Mouse (Mus musculus) forebrain, embryonic 10.5 days (tissue): ENCODE measurements around the gene 4933417A18Rik. TPM values are rescaled to one million over a fixed set of nuclear protein-coding genes. Genes with fewer than 3 reads are reported as not detected.
A peak's percentile ranks its signal among the peaks of the same experiment; 100 is the strongest.
"Not testable (repeated sequence)": the region's sequence is repeated elsewhere in the genome, so short reads cannot be mapped to it uniquely, and the experiment has no call there.

Experiments
- DNase-seq: peaks from one replicate; pipeline ENCODE4 v3.0.0-alpha.2; 2017; ENCODE audit warnings: low spot score; ENCODE audit errors: extremely low spot score
- H3K27ac ChIP-seq: fragments of 300-500 bp; sonication (generic); 2 replicates; pipeline ENCODE4 v1.5.1; 2016; ENCODE audit warnings: mild to moderate bottlenecking
- H3K27me3 ChIP-seq: fragments of 300-500 bp; sonication (generic); 2 replicates; pipeline ENCODE4 v1.6.1; 2016; ENCODE audit warnings: mild to moderate bottlenecking; ENCODE audit not compliant: poor library complexity, severe bottlenecking
- H3K36me3 ChIP-seq: fragments of 300-500 bp; sonication (generic); replicated peaks from 2 replicates; pipeline ENCODE4 v1.6.1; 2016; ENCODE audit warnings: mild to moderate bottlenecking, moderate library complexity
- H3K4me1 ChIP-seq: fragments of 300-500 bp; sonication (generic); 2 replicates; pipeline ENCODE4 v1.6.1; 2016
- H3K4me3 ChIP-seq: fragments of 300-500 bp; sonication (generic); 2 replicates; pipeline ENCODE4 v1.5.1; 2016; ENCODE audit warnings: mild to moderate bottlenecking, moderate library complexity
- H3K9me3 ChIP-seq: fragments of 300-500 bp; sonication (generic); 2 replicates; pipeline ENCODE4 v1.6.1; 2016; ENCODE audit warnings: mild to moderate bottlenecking, moderate library complexity
- WGBS: fragments of 180-500 bp; shearing (Covaris S2); methylation state at CpG from one replicate; pipeline ENCODE4 v1.1.7; 2016; 5-methylcytosine and 5-hydroxymethylcytosine counted together
- polyA plus RNA-seq: library from polyadenylated mRNA; unstranded; fragments of >200 nt; fragmentation: Nextera tagmentation; extraction: Ambion mirVana; gene quantifications from 2 replicates; pipeline ENCODE4 v1.2.1, GENCODE M21; 2016

4933417A18Rik gene
- not detected in 2 replicates for polyA plus RNA-seq

DNA sequence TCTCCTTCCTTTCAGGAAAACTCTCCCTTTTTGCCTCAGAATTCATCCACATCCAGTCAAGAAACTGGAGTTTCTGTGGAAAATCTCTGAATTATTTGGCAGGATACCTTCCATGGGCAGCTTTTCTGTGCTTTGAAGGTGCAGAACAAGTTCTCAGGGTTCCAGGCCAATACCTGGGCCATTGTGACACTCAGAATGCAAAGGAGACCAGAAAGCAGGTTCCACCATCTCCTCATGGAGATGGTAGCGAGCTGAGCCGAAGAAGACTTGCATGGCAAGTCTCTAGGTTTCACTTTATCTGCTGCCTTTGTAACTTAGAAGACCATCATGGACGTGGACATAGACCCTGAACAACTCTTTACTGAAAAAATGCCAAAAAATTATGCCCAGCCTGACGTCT lies at the start of gene 4933417A18Rik, which contains the start of gene Fam217a:
Gene 4933417A18Rik, plus strand, starts transcription at position 200 of the 400 bp plus-strand sequence.
Gene Fam217a, minus strand, starts transcription at position 101 of the 400 bp plus-strand sequence.
- no peaks in the 10 kb centered on the region for H3K36me3 ChIP-seq
- H3K27ac ChIP-seq, result no peak within 1 kb of the TSS
- H3K27me3 ChIP-seq, result no peaks in the 10 kb centered on the region
- 83% methylated on average over 4 of the region's 4 CpGs for WGBS
- H3K9me3 ChIP-seq, result no peaks in the 10 kb centered on the region
- H3K4me3 ChIP-seq, result no peak within 1 kb of the TSS
- no peak for DNase-seq
- no peaks in the 10 kb centered on the region for H3K4me1 ChIP-seq

DNA sequence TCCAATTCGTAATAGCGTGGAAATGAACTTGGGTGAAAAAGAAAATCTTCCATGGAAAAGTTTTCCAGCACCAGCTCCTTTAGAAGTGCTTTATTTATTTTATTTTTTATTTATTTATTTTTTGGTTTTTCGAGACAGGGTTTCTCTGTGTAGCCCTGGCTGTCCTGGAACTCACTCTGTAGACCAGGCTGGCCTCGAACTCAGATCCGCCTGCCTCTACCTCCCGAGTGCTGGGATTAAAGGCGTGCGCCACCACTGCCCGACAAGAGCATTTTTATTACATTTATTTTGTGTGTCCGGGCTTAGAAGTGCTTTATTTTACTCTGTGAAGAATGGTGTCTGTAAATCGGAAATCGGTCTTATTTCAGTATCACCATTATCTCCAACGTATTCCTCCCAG lies 49.5 kb upstream of the 4933417A18Rik start:
- Histone ChIP-seq H3K4me3 (peak overlapping the region; percentile 97), H3K27ac (peak overlapping the region; percentile 99), H3K4me1 (peaks cover 30% of the 10 kb centered on the region)
- H3K9me3 ChIP-seq, DNase-seq, H3K36me3 ChIP-seq, H3K27me3 ChIP-seq: not testable (repeated sequence)
- WGBS, result 26% methylated on average over 13 of the region's 13 CpGs

DNA sequence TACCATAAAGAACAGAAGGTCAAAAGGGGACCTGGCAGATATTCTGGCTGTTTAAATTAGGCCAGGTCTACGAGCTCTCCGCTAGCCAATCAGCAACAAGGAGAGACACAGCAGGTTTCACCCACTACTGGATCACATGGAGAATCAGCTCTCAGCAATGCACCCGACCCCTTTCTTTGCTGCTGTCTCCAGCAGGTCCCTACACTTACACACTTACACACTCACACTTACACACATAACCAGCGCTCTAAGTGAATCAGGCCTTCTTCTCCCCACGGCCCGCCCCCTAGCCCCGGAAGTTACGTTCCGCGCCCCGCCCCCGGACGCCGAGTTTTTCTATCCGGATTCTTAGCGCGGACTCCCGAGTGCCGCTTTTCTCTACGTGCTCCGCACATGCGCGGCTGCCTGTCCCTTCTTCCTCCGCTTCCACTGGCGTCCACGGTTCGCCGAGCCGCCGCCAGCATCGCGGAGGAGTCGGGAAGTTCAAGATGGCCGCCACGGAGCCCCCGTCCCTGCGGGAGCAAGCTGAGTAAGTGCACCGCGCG lies 49.0 kb upstream of the 4933417A18Rik start, which contains the start of gene Prpf4b:
Gene Prpf4b, plus strand, starts transcription at position 137 of the 545 bp plus-strand sequence.
- peak within 1 kb of the TSS; percentile 99 for H3K27ac ChIP-seq
- WGBS, result 1% methylated on average over 40 of the region's 40 CpGs
- no peaks in the 10 kb centered on the region for H3K9me3 ChIP-seq
- H3K36me3 ChIP-seq, result peaks cover 11% of the 10 kb centered on the region
- peaks cover 30% of the 10 kb centered on the region for H3K4me1 ChIP-seq
- no peaks in the 10 kb centered on the region for H3K27me3 ChIP-seq
- H3K4me3 ChIP-seq, result peak within 1 kb of the TSS; percentile 97
- DNase-seq, result peak; percentile 92

DNA sequence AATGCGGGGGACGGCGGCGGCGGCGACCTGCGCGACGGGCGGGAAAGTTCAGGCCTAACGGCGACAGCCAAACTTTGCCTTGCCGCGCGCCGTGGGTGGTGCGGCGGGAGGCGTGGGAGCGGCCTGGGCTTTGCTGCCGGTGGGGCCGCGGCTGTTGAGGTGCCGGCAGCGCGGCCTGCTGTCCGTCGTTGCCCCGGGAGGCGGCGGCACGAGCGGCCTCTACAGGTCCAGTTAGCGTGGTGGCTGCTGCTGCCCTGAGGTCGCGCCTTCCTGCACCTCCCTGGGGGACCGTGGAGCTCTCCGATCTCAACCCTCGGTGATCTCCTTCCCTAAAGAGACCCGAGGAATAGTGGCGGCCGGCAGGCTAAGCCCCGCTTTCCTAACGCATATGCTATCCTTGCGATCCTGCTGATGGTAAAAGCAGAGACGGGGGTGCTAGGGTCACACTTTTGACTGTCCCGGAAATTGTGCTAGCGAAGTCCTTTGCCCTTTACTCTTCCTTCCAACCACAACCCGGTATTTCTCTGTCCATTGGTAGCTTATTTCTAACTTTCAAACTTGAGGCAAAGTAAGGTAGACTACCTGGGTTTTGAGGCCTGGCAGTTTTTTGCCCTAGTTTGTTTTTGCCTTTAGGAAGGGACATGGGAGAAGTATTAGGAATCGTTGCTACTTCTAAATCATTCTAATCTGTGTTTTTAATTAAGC lies 48.3 kb upstream of the 4933417A18Rik start:
- Histone ChIP-seq H3K4me1 (peaks cover 30% of the 10 kb centered on the region), H3K27me3 (no peaks in the 10 kb centered on the region), H3K9me3 (no peaks in the 10 kb centered on the region), H3K36me3 (peaks cover 14% of the 10 kb centered on the region), H3K27ac (peak overlapping the region; percentile 99), H3K4me3 (peak overlapping the region; percentile 97)
- WGBS, result under 1% methylated on average over 50 of the region's 50 CpGs
- no peak for DNase-seq

DNA sequence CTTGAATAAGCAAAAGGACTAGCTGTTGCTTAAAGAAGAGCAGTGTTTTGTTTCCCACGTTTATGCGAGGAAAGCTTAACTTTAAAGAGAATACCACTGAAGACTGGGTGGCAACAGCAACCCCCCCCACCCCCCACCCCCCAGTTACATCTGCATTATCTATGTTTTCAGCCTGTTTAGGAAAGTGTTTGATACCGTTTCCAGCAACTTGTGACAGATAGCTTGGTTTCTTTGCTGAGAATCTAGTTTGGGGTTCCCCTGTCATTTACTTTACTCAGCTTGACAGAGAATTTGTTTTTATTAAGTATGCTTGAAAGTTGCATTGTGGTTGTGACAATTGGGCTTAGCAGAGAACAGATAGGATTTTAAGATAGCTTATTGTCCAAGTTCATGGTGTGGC lies 47.7 kb upstream of the 4933417A18Rik start:
- H3K4me3 ChIP-seq, result peak overlapping the region; percentile 97
- H3K27ac ChIP-seq, result peak overlapping the region; percentile 99; the same call in 1 of the 2 replicates
- H3K36me3 ChIP-seq, result peaks cover 20% of the 10 kb centered on the region
- 20% methylated on average over 3 of the region's 3 CpGs for WGBS
- no peaks in the 10 kb centered on the region for H3K27me3 ChIP-seq
- DNase-seq, result no peak
- no peaks in the 10 kb centered on the region for H3K9me3 ChIP-seq
- peaks cover 30% of the 10 kb centered on the region for H3K4me1 ChIP-seq

DNA sequence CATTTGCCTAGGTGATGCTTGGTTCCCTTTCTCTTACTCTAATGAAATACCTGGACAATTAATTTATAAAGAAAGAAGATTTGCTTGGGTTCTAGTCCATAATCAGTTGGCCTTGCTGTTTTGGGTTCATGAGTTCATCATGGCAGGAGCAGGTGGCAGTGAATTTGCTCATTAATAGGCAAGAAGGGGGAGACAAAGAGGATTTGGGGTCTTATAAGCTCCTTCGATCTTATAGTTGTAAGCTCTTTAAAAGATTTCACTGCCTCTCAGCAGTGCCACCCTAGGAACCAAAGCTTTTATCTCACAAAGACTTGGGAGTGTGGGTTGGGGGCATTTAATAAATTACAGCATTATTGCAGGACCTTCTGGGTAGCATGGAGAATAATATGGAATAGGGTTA lies 31.3 kb upstream of the 4933417A18Rik start:
- H3K4me3 ChIP-seq, result no peak overlapping the region
- H3K27me3 ChIP-seq, result no peaks in the 10 kb centered on the region
- H3K27ac ChIP-seq, result no peak overlapping the region
- H3K4me1 ChIP-seq, result no peaks in the 10 kb centered on the region
- DNase-seq, result no peak
- no peaks in the 10 kb centered on the region for H3K9me3 ChIP-seq
- H3K36me3 ChIP-seq, result peaks cover 100% of the 10 kb centered on the region
- WGBS, result 60% methylated on average over 1 of the region's 1 CpGs

DNA sequence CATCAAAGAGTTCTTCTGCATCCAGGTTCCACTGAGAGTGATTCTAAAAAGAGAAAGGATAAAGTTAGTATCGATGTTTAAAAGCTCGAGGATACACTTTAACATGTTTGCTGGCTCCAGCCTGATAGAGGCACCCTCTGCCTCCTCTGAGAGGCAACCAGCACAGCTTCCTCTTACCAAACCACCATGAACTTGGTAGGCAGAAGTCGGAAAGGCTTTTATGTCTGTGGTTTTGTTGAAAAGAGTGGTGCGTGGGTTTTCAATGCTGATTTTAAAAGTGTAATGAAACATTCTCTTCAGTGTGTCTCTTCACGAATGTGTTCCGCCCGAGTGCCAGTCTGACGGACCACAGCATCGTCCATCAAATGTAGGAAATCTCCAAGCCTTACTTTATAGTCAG lies 9.6 kb upstream of the 4933417A18Rik start:
- H3K36me3 ChIP-seq, result no peaks in the 10 kb centered on the region
- 89% methylated on average over 9 of the region's 9 CpGs for WGBS
- no peak overlapping the region for H3K27ac ChIP-seq
- H3K4me3 ChIP-seq, result no peak overlapping the region
- no peaks in the 10 kb centered on the region for H3K27me3 ChIP-seq
- peaks cover 10% of the 10 kb centered on the region for H3K4me1 ChIP-seq
- DNase-seq, result no peak
- no peaks in the 10 kb centered on the region for H3K9me3 ChIP-seq

DNA sequence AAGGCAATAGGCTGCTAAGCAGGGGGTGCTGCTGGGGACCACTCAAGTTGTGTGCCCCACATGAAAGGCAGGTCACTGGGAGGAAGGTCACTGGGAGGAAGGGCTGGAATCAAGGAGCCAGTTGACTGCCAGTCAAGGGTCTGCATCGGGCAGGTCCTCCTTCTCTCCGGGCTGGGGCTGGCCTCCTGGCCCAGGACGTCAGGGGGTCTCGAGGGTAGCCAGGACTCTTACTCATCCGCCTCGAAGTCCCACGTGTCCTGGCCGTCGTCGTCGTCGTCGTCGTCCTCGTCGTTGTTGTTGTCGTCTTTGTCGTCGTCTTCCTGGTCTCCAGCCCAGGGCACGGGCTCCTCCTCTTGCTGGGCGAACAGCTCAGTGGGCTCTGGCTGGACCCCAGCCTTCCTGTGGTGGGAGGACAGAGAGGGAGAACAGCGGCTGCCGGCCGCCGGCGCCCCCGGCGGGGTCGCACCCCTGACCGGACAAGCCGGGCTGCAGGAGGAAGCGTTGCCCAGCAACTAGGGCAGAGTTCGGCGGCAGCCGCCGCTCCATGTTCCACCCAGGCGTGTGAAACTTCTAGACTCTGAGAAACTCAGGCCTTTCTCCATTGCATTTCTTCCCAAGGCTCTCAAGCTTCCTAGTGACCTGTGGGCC lies 7.6 kb upstream of the 4933417A18Rik start:
- Histone ChIP-seq H3K4me1 (peaks cover 10% of the 10 kb centered on the region), H3K27me3 (no peaks in the 10 kb centered on the region), H3K36me3 (no peaks in the 10 kb centered on the region), H3K27ac (peak overlapping the region; percentile 75), H3K4me3 (peak overlapping the region; percentile 39), H3K9me3 (no peaks in the 10 kb centered on the region)
- WGBS, result 55% methylated on average over 37 of the region's 37 CpGs
- peak; percentile 30 for DNase-seq

DNA sequence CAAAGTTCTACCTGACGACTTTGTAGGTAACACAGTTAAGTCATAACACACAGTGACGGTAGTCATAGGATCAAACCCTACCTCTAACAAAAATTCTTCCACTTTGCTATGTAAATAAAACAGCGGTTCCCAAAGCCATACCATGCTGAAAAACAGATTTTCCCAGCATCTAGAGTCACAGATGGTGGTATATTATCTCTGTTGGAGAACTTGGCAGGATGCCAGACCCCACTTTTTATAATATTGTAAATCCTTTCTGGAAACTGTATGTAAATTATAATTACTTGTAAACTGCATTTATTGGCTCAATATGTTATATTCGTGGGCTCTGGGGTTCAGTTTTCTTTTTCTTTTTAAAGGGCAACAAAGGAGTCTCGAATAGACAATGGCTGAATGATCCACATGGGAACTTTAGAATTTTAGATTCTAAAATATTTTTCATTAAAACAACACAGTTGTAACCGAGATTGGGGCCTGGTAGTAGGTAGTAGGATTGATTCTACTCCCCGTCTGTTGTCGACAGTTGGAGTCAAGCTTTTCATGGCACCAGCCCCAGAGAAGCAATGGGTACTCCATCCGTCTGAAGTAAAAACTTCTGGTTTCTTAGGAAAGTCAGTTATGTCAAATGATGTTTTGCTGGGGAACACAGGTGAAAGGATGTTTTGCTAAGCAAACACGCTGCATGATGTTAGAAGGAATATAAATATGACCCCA lies 10.9 kb downstream of the 4933417A18Rik start:
- H3K27me3 ChIP-seq, result no peaks in the 10 kb centered on the region
- H3K27ac ChIP-seq, result no peak overlapping the region
- no peaks in the 10 kb centered on the region for H3K4me1 ChIP-seq
- 88% methylated on average over 10 of the region's 10 CpGs for WGBS
- DNase-seq, result no peak
- H3K9me3 ChIP-seq, result no peaks in the 10 kb centered on the region
- no peak overlapping the region for H3K4me3 ChIP-seq
- no peaks in the 10 kb centered on the region for H3K36me3 ChIP-seq

DNA sequence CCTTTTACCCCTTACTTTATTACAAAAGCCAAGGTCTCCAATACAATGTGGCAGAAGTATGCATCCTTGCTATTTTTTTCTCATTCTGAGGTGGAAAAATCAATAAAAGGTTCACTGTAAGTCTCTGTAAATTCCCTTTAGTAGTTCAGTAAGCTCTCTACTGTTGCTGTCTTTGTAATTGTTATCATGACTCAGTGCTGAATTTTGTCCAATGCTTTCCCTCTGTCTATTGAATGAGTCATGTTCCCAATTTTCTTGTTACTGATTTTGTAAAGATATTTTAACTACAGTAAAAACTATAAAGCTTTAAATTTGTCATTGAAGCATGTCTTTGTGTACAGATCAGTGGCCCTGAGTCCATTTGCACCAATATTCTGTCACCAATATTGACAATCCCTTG lies 18.2 kb downstream of the 4933417A18Rik start:
- H3K4me3 ChIP-seq, result no peak overlapping the region
- no peaks in the 10 kb centered on the region for H3K9me3 ChIP-seq
- H3K36me3 ChIP-seq, result no peaks in the 10 kb centered on the region
- H3K27me3 ChIP-seq, result no peaks in the 10 kb centered on the region
- no peaks in the 10 kb centered on the region for H3K4me1 ChIP-seq
- no peak for DNase-seq
- H3K27ac ChIP-seq, result no peak overlapping the region

DNA sequence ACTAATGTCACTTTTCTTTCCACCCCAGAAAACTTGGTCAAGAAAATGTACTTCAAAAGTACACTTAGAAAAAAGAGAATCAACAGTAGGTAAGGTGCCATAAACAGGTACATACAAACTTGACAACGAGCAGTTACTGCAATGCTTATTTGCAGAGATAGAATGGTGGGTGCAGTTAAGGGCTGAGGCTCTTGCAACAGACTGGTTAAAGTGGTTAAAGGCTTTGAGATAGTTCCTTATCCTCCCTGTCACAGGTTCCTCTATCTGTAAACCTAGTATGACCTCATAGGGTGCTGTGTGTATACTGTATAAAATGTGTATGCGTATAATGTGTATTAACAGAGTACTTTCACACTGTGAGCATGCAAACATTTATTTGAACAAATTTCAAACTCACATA lies 27.2 kb downstream of the 4933417A18Rik start:
- H3K4me3 ChIP-seq, H3K27me3 ChIP-seq, DNase-seq, H3K36me3 ChIP-seq, H3K9me3 ChIP-seq, H3K27ac ChIP-seq, H3K4me1 ChIP-seq: not testable (repeated sequence)
- WGBS, result 94% methylated on average over 2 of the region's 2 CpGs

DNA sequence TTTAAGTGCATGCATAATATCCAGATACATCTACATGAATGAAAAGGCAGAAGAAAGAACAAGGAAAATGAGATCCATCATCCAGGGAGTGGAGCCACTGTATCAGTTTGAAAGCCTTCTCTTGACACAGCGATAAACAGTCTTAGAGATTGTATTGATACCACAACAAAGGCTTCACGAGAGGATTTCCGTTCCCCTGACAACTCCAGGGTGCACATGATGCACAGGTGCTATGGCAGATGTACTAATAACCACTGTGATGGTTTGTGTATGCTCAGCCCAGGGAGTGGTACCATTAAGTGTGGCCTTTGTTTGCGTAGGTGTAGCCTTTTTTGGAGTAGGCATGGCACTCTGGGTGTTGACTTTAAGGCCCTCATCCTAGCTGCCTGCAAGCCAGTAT lies 32.7 kb downstream of the 4933417A18Rik start:
- Histone ChIP-seq H3K27me3 (peaks cover 3% of the 10 kb centered on the region; the same call in 1 of the 2 replicates), H3K27ac (no peak overlapping the region), H3K36me3 (no peaks in the 10 kb centered on the region), H3K4me1 (no peaks in the 10 kb centered on the region), H3K4me3 (no peak overlapping the region), H3K9me3 (no peaks in the 10 kb centered on the region; the same call in 1 of the 2 replicates)
- DNase-seq, result no peak
- 88% methylated on average over 4 of the region's 4 CpGs for WGBS
